Mouse (Mus musculus) induced T-regulatory cell, adult 2 months (primary cell): ENCODE data around the gene Nr1d1.
A peak's percentile ranks its signal among the peaks of the same experiment; 100 is the strongest.

Experiments used
- DNase-seq: peaks from one replicate; pipeline ENCODE4 v3.0.0-alpha.2; 2012; ENCODE audit warnings: low read depth

Nr1d1 gene

DNA sequence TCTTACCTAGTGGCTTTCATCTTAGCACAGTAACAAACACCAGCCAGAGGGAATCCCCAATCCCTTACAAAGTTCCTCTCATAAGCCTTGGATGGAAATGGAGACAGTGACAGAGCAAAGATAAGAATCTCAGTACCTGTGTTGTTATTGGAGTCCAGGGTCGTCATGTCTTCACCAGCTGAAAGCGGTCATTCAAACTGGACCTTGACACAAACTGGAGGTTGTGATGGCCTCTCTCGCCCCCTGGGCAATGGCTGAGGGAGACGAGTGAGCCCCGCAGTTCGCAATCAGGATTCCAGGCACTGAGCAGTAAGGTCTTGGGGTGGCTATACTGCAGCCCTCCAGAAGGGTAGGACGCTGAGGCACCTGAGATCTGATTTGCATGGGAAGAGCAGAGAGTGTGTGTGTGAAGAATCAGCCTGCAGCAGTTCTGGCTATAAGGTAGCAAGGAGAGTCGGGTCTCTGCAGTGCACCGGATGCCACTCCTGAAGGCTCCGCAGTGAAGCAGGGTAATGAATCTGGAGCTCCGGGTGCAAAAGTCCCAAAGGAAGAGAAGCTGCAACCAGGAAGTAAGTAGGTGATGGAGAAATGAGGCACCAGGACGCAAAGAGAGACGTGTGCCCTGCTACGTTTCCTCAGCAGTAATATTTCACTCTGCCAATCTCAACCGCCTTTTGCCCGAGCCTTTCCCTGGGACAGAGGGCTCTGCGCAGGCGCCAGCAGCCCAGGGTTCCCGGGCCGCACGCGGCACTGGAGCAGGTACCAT is at the start of gene Nr1d1:
Gene Nr1d1 (minus strand): TSS at position 752 of the 766 bp plus-strand sequence.
- DNase-seq: no peak

DNA sequence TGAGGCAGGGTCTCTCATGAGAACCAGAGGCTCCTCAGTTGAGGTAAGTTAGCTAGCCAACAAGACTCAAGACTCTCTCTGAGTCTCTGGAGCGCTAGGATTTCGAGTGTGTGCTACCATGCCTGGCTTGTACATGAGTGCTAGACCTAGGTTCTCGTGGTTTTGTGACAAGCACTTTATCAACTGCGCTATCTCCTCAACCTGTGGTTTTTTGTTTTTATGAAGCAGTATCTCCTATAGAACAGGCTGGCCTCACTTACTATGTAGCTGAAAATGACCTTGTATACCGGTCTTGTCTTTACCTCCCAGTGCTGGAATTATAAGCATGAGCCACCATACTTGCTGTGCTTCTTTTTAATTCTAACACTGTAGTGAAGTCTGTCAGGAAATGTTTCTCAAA is 45.8 kb upstream of the Nr1d1 start:
- peak; percentile 56 for DNase-seq

DNA sequence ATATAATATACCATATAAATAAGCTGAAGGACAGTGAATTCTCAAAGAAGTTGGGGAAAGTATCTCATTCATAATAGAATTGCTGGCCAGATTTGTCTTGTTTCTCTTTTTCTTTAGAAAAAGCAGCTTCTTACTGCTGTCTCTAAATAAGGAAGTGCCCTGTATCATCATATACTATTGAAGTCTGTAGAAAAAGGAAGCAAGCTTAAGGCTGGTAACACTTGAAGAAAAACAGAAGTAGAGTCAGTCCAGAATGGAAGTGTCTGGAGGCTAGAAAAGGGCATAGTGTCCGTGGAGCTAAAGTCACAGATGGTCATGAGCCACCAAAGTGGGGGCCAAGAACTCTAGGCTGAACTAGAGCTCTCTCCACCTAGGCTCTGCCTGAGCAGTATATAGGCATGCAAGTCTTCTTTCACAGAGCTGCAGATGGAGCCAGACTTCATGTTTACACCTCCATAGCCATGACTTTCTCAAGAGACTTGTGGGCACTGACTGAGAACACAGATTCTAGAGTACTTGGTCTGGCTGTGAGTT is 41.6 kb upstream of the Nr1d1 start:
- DNase-seq: no peak

DNA sequence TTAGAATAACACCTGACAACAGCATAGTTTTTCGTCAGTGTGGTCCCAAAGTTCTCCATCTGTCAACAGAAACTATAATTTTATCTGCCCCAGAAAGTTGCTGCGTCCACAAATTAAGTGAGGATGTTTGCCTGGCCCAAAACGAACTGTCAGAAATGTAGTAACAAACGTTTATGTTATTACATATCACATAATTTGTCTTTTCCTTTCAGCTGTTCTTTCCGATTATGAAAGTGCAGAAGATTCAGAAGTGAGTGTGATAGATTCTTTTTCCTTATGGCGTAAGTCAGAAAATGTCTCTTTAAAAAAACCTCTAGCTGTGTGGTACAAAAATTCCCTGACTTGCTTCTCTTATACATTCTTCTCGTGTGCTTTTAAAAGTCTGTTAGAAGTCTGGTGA is 35.6 kb upstream of the Nr1d1 start:
- DNase-seq: no peak

DNA sequence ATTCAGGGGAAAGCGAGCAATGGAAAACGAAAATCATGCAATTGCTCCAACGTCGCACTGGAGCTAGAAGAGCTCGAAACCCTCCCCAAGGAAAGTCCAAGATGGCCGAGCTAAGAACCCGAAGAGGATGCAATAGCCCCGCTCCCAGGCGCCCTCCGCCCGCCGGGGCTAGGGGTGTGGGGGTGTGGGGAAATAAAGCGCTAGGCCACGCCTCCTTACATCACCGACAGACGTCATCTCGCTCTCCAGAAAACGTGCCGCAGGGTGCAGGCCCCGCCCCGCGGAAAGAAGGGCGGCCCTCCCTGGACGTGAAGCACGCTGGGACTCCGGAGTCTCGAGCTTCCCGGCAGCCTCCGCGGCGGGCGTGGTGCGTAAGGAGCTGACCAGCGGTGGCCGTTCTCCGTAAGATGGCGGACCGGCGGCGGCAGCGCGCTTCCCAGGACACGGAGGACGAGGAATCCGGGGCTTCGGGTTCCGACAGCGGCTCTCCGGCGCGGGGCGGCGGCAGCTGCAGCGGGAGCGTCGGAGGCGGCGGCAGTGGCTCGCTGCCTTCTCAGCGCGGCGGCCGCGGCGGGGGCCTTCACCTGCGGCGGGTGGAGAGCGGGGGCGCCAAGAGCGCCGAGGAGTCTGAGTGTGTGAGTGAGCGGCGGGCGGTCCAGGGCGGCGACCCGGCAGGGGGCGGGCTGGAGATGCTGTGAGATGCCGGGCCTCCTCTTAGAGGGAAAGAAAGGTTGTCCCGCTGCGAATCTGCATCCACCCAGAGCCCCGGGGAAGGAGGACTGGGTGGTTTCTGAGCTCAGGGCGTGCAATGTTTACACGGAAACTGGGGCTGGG is 34.5 kb upstream of the Nr1d1 start:
- DNase-seq: peak; percentile 99

DNA sequence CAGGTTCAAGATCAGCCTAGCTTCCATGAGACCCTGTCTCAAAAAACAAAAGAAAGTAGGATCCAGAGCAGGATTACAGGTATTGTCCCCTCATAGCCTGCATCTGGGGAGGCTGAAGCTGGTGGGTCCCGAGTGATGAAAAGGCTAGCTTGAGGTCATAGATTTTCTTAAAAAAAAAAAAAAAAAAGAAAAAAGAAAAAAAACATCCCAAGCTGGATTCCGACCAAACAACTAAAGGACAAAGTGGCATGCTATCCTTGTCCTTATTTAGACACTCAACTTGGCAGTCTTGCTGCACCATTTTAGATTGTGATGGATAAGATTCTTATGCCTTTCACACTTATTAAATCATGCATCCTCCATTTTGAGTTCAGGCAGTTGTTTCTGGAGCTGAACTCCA is 33.3 kb upstream of the Nr1d1 start:
- DNase-seq: no peak

DNA sequence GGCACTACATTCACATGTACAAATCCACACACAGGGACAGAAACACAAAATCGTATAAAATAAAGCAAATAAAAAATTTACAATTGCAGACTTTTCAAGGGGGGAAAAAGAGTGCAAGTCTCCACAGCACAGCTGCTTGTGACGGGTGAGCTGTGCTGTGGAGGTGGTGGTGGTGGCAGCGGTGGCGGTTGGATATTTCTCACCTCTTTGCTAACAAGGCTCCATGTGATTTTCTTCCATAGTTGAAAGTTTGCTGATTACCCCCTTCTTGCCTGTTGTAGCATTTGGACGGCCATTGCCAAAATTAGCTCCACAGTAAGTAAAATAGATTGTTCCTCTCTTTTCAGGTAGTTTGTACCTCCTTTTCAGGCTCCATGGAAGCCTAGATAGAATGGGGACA is 29.5 kb upstream of the Nr1d1 start, which contains the start of gene Casc3:
Gene Casc3 (plus strand): TSS at position 301 of the 400 bp plus-strand sequence.
- no peak for DNase-seq

DNA sequence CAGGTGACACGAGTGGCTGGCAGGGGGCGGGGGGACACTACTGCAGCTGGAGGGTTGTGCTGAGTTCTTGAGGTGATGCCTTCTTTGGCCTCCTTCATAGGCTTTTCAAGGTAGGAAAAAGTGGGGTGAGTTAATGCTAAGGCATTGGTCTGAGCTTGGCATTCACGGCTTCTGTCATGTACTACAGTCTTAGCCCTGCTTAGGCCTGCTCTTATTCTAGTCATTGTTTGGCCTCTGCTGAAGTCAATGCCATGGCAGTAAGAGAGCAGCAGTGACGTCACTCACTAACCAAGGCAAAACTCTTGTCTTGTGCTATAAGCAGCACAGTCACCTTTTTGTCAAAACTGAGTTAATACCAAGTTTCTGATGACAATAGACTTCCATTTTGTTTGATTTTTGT is 22.8 kb upstream of the Nr1d1 start:
- DNase-seq: no peak

DNA sequence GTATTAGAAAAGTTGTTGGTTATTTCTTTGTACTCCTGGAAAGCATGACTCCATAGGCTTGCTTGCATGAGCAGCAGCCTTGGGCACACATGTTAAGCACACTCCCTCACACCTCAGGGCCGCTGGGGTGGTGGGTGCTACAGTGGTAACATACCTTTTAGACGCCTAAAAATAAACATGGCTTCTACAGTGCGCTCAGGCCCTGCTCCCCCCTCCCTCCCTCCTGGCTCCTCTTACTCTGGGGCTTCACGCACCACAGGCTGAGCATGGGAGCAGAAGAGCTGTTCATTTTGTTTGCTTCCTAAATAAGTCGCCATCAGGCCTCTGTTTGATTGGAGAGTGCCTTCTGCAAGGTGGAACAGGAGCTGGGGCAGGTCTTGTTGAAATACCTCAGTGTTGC is 22.2 kb upstream of the Nr1d1 start:
- DNase-seq: no peak

DNA sequence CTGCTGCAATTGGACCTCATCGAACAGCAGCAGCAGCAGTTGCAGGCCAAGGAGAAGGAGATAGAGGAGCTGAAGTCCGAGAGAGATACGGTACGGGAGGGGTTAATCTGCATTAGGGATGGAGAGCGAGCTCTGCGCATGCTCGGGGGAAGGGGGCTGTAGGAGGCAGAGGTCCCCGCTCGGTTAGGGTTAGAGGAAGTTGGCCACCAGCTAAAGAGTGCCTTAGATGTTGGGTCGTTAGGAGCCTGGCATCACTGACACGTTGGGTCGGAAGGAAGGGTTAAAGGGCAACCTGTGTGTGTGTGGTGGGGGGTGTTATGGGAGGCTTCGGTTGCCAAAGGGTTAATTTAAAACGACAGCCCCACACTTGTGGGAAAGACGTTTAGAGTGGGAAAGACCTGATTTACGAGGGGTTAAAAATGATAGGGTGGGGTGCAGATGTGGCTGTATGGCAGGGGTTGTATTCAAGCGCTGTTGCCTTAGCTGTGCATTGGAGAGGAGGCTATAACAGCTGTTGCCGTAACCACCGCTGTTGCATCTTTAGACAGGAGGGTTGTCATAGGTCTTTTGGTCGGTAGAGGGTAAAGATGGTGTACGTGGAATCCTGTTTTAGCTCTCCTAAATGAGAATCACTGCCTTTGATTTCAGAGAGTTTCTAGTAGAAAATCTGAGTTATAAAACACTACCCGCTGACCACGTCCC is 21.5 kb upstream of the Nr1d1 start:
- DNase-seq: peak; percentile 78

DNA sequence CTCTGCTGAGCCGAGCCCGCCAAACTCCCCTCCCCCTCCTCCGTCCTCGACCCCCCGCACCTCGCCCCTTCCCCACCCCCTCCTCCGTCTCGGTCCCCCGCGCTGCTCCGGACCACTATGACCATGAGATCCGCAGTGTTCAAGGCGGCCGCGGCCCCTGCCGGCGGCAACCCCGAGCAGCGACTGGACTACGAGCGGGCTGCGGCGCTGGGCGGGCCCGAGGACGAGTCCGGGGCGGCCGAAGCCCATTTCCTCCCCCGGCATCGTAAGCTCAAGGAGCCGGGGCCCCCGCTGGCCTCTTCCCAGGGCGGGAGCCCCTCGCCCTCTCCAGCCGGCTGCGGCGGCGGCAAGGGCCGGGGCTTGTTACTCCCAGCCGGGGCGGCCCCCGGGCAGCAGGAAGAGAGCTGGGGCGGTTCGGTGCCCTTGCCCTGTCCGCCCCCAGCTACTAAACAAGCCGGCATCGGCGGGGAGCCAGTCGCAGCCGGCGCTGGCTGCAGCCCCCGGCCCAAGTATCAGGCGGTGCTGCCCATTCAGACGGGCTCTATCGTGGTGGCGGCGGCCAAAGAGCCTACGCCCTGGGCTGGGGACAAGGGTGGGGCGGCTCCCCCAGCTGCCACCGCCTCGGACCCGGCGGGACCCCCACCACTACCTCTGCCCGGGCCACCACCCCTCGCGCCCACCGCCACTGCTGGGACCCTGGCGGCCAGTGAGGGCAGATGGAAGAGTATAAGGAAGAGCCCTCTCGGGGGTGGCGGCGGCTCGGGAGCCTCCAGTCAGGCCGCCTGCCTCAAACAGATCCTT is 20.8 kb upstream of the Nr1d1 start:
- DNase-seq: peak; percentile 64

DNA sequence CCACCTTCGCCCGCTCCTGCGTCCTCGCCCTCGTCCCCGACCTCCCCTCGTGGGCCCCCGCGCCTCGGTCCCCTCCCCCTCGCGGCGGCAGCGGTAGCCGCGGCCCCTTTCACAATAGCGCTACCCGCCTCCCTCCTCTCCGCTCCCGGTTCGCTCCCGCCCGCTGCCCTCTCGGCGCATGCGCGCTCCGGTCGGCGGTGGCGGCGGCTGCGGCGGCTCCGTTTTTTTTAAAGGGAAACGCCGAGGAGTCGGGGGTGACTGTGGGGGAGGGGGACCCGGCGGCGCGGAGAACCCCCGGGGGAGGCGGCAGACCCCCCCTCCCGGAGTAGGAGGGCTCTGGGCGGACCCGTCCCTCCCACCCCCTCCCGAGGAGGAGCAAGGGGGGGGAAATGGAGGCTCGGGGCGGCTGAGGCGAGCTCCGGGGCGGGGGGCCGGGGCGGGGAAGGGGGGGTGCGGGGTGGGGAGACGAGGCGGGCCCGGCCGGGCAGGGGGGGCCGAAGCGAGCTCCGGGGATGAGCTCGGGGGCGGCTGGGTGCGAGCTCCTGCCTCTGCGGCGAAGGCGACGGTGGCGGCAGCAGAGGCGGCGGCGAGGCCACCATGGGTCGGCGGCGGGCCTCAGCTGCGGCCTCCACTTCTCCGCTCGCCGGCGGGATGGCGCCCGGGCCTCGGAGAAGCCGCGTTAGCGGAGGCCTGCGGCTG is 20.0 kb upstream of the Nr1d1 start, which contains the start of gene Msl1:
Gene Msl1 (plus strand): TSS at position 502 of the 699 bp plus-strand sequence.
- DNase-seq: peak; percentile 92

DNA sequence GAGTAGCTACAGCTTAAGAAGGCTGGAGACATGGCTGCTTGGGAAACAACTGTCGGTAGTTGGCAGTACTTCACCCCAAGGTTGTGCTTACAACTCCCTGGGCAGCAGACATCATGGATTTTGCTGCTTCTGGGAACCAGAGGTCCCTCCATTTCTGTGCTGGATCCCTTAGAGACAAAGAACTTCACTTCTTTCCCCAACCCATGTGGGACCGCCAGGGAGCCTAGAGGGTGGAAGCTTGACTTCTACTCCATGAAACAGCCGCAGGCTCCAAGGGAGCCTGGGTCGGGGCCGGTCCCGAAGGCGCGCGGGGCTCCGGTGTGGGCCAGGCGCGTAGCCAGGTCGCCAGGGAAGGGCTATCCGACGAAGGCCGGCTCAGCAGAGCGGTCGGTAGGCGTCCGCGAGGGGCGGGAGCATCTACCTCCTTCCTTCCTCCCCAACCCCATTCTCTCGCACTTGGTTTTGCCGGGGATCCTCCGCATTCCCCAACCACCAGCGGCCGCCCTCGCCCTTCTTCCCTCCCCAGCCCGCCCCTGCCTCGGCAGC is 19.4 kb upstream of the Nr1d1 start:
- peak; percentile 70 for DNase-seq

DNA sequence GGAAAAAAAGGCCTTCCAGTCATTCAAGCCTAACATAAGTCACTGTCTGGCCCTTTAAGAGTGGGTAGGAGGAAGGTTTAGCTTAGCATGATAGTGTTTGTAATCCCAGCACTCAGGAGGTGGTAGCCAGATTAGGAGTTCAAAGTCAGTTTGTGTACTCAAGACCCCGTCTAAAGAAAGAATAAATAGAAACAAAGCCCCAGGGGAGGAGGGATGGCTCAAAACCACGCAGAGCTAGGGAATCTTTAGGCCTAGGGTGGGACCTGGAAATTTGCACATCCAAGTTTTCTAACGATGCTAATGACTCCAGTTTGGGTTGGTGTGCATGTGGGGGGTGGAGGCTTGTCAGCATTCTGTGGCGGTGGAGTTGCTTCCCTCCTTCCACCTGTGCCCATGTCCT is 16.9 kb upstream of the Nr1d1 start:
- no peak for DNase-seq

DNA sequence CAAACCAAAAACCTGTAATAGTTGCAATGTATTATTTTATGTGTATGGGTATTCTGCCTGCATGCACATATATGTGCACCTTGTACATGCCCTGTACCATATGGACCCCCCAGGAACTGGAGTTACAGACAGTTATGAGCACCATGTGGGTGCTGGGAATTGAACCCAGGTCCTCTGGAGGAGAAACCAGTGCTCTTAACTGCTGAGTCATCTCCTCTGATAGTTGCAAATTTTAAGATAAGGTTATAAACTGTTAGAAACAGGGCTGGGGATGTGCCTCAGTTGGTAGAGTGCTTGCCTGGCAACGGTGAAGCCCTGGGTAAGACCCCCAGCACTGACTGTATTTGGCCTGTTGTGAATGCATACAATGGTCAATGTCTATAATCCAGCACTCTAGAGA is 16.3 kb upstream of the Nr1d1 start:
- no peak for DNase-seq

DNA sequence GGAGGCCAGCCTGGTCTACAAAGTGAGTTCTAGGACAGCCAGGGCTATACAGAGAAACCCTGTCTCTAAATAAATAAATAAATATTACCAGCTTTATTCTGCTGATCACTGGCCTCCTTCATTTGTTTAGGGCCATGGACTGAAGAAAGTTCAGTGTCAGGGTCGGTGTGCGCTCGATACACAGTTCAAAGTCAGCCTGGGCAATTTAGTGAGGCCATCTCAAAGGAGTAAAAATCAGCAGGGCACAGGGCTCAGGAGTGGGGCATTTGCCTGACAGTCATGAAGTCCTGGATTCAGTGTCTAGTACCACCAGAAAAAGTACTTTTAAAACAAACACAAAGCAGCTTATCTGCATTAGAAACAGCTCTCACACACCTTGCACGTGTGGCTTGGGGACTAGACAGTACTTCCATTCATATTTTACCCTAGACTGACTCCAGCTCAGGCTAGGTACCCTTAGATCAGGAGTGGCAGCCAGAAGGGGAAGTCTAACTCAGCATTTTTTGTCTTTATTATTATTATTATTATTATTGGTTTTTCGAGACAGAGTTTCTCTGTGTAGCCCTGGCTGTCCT is 15.6 kb upstream of the Nr1d1 start:
- DNase-seq: no peak

DNA sequence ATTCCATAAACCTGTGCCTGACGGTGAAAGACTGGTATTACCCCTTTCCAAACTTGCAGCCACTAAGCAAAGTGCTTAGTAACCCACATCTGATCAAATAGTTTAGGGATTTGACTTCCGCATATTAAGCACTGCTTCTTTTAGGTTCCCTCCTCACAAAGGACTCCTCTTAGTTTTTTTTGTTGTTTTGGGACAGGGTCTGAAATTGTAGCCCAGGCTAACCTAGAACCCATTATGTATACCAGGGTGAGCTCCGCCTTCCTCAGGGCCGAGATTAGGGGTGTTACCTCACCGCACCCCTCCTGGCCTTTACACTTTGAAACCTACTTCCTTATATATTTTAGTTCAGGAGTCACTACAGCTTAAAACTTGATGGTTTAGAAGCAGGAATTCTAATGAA is 14.7 kb upstream of the Nr1d1 start:
- DNase-seq: peak; percentile 34

DNA sequence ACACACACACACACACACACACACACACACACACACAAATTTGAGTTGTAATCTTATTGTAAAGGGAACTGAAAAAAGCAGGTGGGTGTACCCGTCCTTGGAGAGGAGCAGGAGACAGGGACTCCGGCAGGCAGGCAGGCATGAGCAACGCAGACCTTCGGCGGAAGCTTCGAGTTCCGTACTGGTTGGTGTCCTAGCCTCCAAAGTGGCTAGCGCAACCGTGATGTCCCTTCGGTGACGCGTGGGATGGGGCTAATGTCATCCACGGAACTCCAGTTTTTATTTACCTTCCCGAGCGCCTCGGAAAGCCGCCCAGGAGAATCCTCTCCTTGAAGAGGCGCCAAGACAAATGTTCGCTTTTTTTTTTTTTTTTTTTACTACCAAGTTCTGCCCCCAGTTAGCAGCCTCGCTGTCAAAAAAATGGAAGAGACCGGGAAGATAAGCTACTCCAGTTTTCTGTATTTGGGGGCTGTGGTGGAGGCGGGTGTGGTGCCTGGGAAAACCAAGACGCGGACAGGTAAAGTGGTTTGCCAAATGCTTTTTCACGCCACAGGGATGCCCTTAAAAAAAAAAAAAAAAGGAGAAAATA is 14.2 kb upstream of the Nr1d1 start:
- DNase-seq: no peak

DNA sequence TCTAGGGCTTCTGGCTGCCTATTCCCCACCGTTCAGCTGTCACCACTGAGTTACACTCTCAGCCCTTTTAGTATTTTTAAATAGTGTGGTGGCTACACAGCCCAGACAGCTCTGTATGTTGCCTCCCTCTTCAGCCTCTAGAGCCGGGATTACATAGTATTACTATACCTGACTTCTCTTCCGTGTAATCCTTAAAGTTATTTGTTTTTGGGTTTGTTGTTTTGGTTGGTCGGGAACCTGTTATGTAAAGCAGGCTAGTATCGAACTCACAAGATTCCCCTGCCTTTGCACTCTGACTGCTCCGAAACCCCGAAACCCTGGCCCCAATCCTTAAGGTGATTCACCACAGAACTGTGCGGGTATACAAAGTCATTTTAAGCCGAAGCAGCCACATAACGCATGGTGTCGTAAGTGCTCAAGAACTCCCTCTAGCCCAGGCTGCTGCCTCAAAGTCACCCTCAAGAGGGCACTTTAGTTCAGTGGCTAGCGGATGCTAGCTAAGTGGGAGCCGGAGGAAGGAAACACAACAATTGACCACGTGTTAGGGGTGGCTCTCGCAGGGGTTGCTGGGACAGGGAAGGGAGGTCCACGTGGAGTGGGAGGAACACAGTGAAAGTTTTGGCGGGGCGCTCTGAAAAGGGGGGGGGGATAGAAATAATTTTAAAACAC is 13.6 kb upstream of the Nr1d1 start:
- peak; percentile 95 for DNase-seq
